Mouse (Mus musculus): ENCODE data around the gene Ccdc87.

DNA sequence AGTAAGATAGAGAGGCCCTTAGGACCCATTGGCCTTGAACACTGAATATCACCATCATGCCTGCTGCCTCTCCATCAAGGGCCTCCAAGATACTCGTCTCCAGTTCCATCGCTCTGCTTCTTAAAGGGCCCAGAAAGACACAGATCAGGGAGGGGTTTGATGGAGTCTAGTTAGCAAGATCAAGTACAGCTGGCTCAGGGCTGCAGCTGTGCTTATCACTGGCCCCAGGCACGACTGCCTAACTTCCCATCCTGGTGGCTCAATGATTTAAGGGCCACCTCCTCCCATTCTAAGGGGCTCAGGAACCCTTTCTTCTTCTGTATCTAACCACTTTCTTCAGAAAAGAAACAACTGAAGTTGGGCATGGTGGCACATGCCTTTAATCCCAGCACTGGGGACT is 52.6 kb downstream of the Ccdc87 start:
- no peak for TF ChIP-seq CTCF (IDR thresholded peaks at IDR 0.05; ENCODE audit: low read depth)
- no peak for TF ChIP-seq EP300 (optimal IDR thresholded peaks at IDR 0.05)

Measured in stomach, postnatal 0 days (tissue).